Mouse (Mus musculus): ENCODE measurements around the gene Taf5l.
"Not testable (repeated sequence)": the region's sequence is repeated elsewhere in the genome, so short reads cannot be mapped to it uniquely, and the experiment has no call there.

Gene Taf5l

DNA sequence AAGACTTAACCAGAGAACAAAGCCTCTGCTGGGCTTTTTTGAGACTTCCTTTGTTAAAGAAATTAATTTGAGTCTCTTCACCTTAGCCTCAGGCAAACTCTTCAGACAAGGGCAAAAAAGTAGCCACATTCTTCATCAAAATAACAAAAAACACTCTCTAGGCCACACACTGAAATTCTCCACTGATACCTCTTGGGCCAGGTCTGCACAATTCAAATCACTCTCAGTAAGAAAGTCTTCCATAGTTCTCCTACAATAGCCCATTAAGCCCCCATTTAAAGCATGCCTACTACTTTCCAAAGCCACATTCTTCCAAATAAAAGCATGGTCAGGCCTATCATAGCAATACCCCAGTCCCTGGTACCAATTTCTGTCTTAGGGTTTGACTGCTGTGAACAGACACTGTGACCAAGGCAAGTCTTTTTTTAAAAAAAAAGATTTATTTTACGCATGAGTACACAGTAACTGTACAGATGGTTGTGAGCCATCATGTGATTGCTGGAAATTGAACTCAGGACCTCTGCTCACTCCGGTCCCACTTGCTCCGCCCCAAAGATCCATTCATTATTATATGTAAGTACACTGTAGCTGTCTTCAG, 9.1 kb downstream of the Taf5l start:
- DNase-seq: no peak

DNA sequence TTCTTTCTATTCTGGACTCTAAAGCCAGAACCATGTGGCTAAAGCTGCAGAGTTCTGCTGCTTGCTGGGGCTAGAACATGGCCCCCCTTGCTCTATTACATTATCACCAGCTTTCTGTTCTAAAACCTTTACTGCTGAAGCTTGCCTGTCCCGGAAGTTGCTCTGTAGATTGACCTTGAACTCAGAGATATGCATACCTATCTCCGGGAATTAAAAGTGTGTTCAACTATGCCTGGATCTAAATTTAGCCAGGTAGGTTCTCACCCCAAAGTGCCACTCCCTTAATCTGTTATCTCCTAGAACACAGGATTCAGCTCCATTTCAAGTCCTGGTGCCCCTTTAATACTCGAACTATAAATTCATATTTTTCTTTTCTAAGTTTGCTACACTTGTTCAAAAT, 9.6 kb downstream of the Taf5l start:
- DNase-seq: no peak

DNA sequence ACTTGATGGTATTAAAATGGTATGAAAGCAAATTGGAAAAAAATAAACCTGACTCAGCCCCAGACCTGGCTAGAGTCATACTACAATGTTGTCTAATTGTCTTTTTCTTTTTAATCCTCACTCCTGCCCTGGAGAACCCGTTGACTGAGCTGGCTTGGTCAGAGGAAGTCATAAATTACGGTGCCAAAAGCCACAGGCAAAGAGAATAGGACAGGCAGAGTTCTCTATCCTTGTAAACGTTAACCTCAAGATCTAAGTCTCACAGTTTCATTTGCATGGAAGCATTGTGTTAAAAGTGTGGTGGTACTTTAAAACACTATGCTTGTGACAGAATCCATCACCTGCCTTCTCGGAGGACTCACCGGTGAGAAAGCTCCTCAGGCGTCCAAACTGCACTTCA, 13.4 kb downstream of the Taf5l start:
- no peak for DNase-seq

DNA sequence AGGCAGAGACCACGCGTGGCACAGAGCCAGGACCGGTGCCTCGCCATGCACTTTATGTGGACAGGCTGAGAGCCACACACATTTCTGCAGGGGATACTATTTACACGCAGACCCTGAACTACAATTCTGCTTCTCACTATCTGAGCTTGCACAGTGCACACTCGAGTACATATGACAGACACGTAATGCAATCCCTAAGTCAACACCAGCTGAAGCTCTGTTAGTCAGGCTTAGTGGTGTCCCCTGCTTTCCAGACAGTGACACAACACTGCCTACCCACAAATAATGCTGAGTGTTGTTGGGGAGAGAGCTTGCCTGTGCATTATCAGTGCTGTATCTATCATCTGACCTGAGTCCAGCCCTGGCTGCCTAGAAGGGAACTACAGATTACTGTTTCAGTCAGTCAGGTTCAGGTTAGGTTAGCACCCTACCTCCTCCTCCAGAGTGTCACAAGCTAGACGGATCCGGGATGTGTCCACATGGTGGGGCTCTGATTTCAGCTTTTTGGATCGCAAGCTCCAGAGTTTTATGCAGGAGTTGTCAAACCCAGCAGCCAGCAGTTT, 18.6 kb downstream of the Taf5l start:
- no peak for DNase-seq

DNA sequence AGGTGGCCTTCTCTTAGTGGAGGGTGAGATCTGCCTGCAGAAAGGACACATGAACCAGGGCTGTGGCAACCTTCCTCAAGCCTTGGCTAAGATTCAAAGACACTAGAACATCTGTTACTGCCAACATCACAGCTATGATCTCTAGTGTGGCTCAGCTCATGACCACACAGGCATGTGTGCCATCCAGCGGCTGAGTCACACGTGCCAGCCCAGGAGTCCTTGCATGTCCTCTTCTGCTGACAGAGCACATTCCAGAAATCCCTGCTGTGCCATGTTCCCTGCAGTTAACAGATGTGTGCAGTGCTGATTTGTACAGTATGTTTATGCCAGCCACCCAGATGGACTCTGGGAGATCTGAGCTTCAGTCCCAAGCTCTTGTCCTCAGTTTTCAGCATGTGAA, 21.6 kb downstream of the Taf5l start:
- DNase-seq: no peak

DNA sequence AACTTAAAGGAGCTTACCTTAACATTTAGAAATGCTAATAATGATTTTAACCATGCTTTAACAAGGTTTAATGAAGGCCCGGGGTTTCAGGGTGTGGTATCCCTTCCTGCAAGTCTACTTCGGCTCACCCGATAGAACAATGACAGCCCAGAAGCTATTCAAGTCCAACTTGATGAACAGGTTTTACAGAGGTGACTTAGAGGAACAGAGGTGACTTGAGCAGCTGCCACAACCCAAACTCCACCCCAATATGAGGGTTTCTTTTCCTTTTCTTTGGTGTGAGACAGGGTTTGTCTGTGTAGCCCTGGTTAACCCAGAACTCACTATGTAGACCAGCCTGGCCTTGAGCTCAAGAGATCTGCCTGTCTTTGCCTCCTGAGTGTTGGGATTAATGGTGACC, 27.2 kb downstream of the Taf5l start:
- no peak for DNase-seq

DNA sequence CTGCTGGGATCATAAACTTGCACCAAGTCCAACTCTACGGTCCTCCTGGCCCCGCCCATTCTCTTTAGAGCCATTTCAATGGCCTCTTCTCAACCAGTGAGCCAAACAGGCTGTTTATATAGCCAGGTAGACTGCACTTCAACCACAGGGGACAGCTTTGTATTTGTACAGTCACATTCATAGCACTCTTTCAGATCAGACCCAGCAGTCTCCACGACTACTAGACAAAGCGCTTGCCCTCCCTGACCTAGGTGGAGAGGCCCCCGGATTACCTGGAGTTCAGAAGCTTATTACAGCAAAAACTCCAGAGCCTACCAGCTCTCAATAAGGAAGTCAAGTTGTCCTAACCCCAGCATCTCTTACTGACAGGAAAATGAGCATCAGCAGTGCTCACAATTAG, 27.6 kb downstream of the Taf5l start:
- no peak for DNase-seq

DNA sequence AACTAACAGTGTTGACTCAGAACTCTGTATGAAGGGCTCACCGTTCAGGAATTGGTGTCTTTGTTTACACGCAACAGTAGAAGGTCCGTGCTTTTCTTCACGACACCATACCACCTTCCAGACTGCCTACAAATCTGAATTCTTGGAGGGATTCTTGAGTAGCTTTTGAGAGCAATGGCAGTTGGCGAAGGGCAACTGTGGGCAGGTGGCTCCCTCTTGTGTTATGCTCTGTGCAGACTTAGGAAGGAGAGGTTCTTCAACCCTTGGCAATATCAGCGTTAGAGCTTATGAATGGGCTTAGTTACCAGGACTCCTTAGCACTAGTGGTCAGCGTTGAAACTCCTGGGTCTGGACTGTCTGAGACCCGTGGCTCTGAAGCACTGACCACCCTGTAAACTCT, 28.6 kb downstream of the Taf5l start:
- no peak for DNase-seq

DNA sequence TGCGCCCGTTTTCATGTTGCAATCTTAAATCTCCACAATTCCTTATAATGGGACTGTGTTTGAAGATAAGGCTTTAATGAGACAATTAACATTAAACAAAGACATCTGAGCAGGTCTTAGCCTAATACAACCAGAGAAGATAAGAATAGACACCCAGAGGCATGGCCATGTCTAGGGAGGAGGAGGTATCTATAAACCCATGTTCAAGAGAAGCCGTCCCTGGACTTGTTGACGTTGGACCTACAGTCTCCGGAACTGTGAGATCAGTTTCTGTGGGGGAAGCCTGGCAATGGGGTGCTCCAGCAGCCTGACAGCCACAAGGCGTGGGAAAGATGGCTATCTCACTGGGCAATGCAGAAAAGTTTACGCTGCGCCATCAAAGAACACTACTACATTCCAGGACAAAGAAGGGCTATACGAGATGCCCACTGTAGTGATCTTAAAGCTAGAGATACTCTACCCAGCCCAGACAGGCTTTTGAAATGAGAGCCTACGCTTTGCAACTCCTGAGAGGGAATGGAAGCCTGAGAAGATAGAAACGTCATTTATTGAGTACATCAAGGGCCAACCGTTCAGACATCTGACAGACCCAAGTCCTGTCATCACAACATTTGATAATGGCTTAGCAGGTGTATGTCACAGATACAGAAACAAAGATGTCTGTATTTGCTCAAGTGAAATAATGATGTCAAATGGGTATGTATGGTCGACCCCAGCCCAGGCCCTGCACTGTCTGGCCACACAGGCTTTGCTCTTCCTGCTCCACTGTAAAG, 30.7 kb downstream of the Taf5l start:
- no peak for DNase-seq

DNA sequence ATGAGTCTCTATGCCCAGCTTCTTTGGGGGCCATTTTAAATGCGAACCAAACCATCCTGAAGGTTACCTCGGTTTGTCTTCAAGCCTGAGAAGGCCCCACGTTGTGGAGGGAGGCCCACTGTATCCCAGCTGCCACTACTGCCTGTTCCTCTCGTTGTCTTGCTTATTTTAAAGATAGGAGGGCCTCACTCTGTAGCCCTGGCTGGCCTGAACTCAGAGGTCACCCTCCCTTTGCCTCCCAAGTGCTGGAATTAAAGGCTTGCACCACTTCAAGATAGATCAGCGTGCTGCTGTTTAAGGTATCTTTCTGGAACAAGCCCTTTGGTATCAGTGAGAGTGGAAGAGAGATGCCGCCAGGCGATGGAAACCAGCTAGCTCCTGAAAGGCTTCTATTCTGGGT, 32.1 kb downstream of the Taf5l start:
- no peak for DNase-seq

DNA sequence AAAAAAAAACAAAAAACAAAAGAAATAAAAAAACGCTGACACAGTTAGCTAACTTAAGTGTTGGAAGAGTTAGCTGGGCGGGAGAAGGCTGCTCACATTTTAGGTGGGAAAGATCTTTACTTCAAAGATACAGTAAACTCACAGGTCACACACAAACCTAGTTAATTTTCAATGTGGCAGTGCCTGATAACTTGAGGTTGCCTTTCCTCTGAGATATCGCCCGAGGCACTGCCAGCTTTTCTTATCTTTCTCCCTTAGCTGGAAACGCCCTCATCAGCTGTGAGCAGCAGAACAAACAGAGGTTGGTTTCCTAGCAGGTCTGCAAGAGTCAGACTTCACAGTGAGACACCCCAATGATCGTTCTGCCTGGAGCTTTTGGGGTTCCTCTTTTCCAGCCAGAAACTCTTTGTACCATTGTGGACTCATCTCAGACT, 32.6 kb downstream of the Taf5l start:
- DNase-seq: no peak

DNA sequence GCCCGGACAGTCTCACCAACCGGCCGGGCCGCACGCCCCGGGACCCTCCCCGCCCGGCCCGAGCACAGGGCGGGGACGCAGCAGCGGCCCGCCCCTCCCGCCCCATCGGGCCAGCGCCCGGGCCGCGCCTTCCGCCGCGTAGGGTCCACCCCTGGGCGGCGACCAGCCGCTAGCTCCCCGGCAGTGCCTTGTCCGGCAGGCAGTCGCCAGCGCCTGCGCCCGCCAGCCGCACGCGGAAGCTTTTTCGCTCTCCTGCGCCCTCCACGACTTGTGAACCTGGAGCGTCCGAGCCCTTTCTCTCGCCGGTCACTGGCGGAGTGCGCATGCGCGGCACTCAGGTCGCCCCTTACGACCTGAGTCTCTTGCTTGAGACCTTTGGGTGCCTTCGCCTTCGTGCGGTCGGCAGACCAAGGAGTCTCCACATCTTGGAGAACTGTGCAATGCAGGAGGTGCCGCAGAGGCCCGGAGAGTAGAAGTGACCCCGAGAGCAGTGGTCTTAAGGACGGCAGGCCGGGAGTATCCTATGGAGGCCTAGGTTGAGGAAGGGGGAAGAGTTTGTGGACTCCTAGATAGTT, 38.3 kb downstream of the Taf5l start, which contains the start of gene Abcb10:
Gene Abcb10, minus strand, starts transcription at position 297 of the 575 bp plus-strand sequence.
- DNase-seq: peak; percentile 63 to 66

DNA sequence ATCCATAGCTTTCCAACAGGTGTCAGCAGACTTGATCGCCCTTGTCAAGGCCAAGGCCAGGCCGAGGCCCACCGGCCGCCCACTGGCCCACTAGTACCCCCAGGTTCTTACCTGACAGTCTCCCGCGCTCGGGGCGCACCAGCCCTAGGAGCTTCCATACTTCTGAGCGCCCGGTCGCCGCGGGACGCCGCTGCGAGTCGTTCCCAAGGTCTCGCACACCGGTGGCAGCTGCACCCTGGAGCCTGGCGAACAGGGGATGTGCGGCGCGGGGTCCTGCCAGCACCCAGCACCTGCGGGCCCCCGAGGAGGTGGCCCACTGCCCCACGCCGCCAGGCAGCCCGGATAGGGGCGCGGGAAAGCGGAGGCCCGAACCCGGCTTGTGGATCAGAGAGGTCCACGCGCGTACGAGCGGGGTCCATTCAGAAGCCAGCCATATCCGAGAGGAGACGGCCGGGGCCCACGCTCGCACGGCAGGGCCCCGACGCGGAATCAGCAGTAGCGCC, 38.9 kb downstream of the Taf5l start:
- DNase-seq: peak; percentile 30 to 37

DNA sequence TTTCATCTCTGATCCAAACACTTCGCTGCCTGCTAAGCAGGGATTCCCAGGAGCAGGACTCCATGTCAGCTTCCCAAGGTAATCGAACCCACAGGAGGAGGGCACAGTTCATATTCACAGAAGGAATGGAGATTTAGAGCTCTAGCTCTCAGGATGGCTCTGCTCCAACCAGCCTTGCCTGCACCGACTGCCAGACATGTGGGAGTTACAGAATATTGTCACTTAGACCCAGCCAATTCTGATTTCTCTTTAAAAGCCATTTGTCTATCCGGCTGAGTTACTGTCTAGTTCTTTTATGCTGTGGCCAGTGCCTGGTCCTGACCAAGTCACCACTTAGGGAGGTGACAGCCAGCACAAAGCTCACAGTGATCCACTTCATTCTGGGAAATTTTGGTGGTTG, 39.5 kb downstream of the Taf5l start:
- no peak for DNase-seq

DNA sequence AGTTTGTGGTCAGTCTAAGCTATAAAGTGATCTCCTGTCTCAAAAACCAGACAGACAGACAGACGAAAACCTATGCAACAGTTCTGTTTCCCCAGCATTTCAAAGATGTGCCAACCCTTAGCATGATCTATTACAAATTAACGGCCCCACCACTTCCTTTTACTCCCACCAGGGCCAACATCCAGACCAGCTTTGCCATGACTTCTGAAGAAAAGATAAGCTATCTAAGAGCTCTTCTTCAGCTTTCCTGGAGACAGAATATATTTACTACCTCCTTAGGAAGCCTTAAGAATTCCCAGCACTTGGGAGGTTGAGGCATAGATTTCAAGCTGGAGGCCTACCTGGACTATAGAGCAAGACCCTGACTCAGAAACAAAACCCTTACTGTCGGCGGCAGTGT, 41.0 kb downstream of the Taf5l start:
- DNase-seq: no peak

DNA sequence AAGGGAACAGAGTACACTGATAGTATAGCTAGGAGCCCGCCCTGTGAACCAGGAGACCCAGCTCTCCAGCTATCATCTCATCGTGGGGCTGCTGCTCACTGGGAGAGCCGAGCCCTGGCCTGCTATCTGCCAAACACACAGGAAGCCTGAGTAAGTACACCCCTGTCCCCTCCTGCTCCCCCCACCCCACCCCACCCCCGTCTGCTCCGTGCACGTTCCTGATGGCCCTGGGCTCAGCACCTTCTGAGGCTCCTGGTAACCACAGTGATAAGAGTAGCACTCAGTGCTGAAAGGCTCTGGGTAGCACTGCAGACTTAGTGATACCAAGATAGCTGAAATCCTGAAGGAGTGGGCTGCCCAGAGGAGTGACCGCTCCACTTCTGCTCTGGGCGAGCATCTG, 42.3 kb downstream of the Taf5l start:
- no peak for DNase-seq

DNA sequence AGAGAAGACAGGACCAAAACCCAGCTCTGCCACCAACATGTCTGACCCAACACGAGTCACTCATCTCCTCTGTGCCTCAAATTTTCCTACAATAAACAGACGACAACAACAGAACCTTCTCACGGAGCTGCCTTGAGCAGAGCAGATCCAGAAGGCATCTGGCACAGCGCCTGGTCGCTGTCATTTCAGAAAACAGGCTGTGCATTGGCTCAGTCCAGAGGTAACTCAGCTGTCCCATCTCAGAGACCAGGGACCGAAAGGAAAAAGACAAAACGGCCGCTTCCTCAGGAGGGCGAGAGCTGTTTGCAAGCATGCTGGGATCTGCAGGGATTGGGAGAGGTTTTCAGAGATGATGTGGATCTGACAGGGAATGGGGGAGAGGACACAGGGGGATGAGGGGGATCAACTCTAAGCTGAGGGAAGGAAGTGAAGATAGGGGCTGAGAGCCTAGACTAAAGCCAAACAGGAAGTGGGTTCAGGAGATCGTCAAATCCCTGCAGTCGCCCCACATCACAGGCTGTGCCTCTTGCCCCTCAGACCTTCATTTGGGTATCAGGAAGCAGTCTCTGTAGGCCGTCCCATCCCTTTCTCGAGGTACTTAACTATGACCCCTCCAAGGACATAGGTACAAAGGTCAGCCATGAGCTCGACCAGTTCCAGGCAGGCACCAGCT, 42.9 kb downstream of the Taf5l start:
- no peak for DNase-seq

DNA sequence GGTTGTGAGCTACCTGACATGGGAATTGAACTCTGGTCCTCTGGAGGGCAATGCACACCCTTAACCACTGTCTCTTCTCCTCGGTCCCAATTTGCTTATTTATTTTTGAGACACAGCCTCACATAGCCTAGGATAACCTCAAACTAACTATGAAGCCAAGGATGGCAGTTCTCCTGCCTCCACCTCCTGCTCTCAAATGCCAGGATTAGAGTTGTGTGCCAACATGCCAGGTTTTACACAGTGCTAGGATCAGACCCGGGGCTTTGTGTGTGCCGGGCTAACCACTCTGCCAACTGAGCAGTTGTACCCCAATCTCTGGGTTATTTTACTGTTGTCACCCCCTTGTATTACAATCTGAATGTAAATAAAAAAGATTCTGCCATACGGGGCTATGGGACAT, 43.7 kb downstream of the Taf5l start:
- no peak for DNase-seq

DNA sequence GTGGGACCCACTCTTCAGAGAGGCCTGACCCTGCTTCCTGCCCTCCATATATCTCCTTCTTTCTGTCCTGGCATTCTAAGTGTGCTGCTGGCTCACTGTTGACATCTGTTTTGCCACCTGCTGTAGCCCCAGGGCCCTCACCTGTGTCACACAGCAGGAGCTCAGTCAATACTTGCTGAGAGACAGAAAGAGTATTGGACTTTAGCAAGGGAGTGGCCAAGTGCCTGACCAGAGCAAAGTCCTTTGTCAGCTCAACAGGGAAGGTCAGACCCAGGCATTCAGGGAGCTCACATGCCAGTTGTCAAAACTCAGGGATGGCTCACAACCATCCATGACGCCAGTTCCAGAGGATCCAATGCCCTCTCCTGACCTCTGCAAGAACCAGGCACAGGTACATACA, 47.7 kb downstream of the Taf5l start:
- DNase-seq: no peak

DNA sequence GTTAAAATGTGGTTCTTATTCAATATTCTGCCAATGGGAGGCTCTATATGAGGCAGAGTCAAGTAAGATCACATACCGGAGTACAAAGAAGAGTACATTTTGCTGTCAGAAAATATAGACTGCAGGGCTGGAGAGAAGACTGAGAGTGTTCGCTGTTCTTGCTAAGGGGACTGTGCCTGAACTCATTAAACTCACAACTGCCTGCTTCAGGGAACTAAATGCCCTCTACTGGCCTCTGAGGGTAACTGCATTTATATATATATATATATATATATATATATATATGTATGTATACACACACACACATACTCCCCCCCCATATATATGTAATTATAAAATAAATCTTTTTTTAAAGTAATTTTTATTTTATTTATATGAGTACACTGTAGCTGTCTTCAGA, 54.3 kb downstream of the Taf5l start:
- no peak for DNase-seq

DNA sequence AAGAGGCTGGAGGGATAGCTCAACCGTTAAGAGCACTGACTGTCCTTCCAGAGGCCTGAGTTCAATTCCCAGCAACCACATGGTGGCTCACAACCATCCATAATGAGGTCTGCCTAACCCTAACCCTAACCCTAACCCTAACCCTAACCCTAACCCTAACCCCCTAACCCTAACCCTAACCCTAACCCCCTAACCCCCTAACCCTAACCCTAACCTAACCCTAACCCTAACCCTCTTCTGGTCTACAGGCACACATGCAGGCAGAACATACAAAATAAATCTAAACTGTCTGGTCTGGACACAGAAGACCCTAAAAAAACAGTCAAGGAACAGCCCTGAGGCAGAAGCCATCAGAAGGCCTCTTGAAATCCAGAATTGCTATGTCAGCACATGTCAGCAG, 59.8 kb downstream of the Taf5l start:
- no peak for DNase-seq

DNA sequence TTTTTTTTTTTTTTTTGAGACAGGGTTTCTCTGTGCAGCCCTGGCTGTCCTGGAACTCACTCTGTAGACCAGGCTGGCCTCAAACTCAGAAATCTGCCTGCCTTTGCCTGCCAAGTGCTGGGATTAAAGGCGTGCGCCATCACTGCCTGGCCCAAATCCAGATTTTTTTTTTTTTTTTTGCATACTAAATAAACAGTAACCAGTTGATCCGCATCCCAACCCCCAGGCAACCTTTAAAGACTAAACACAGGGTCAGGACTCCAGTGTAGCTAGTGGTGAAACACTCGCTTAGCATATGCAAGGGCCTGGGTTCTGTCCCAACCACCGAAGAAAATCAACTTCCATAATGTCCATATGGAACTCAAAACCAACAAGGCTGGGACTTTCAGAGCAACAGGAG, 60.6 kb downstream of the Taf5l start:
- not testable (repeated sequence) for DNase-seq

DNA sequence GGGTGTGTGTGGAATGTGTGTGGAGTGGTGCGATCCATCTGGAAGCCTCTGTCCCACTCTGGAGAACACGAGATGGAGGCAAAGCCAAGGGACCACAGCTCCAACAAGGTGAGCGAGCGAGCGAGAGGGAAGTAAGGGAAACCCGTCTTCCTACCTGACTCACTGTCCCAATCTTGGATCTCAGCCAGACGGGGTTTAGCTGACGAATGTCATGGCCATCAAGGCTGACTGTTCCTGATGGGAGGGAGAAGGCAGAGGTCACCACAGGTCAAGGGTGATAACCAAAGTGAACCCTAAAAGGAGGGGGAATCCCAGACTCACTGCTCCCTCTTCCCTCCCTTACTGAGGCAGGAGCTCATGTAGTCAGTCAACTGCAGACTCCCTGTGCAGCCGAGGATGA, 61.1 kb downstream of the Taf5l start:
- DNase-seq: no peak

Measured in thymus, postnatal 36 days (tissue).